Mouse (Mus musculus) stomach, embryonic 15.5 days (tissue): ENCODE measurements around the gene Ppp3ca. TPM values are rescaled to one million over a fixed set of nuclear protein-coding genes. Genes with fewer than 3 reads are reported as not detected.

Experiments
- ATAC-seq: fragments of 200-750 bp; cut with Nextera tagmentation; 2 replicates; pipeline ENCODE4 v1.8.0; 2017; ENCODE audit warnings: low read depth, moderate number of reproducible peaks, moderate TSS enrichment; ENCODE audit not compliant: insufficient read depth, low FRiP score
- H3K27ac ChIP-seq: fragments of 300-500 bp; sonication (generic); 2 replicates; pipeline ENCODE4 v1.5.1; 2015; ENCODE audit warnings: mild to moderate bottlenecking, inconsistent platforms
- H3K27me3 ChIP-seq: fragments of 300-500 bp; sonication (generic); replicated peaks from 2 replicates; pipeline ENCODE4 v1.6.1; 2015; ENCODE audit warnings: inconsistent platforms
- H3K36me3 ChIP-seq: fragments of 300-500 bp; sonication (generic); 2 replicates; pipeline ENCODE4 v1.6.1; 2015; ENCODE audit warnings: inconsistent platforms
- H3K4me1 ChIP-seq: fragments of 300-500 bp; sonication (generic); 2 replicates; pipeline ENCODE4 v1.6.1; 2015; ENCODE audit warnings: inconsistent platforms
- H3K4me2 ChIP-seq: fragments of 300-500 bp; sonication (generic); 2 replicates; pipeline ENCODE4 v1.6.1; 2015; ENCODE audit warnings: mild to moderate bottlenecking, inconsistent platforms
- H3K4me3 ChIP-seq: fragments of 300-500 bp; sonication (generic); replicated peaks from 2 replicates; pipeline ENCODE4 v1.5.1; 2015; ENCODE audit warnings: inconsistent platforms
- H3K9ac ChIP-seq: fragments of 300-500 bp; sonication (generic); 2 replicates; pipeline ENCODE4 v1.6.1; 2015; ENCODE audit warnings: inconsistent platforms
- H3K9me3 ChIP-seq: fragments of 300-500 bp; sonication (generic); 2 replicates; pipeline ENCODE4 v1.6.1; 2016; ENCODE audit warnings: inconsistent platforms
- WGBS: fragments of 180-500 bp; shearing (Covaris S2); methylation state at CpG from one replicate; pipeline ENCODE4 v1.1.7; 2015; 5-methylcytosine and 5-hydroxymethylcytosine counted together
- polyA plus RNA-seq: library from polyadenylated mRNA; unstranded; fragments of >200 nt; fragmentation: Nextera tagmentation; extraction: Ambion mirVana; gene quantifications from 2 replicates; pipeline ENCODE4 v1.2.1, GENCODE M21; 2015

The Ppp3ca gene
- polyA plus RNA-seq, 1 experiment from 2014 or later, result 54.9 TPM

DNA sequence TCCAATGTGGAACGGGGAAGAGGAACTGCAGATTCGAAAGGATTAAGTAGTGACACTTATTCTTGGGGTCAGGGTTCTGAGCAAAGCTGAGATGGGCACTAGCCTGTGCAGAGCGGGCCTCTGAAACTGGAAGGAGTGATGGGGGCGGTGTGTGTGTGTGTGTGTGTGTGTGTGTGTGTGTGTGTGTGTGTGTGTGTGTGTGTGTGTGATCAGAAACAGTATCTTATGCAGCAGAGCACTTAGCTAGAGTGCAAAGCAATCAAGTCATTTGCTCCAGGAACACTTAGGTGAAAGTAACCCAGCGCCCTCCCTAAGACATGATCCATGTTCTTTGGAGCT, 2.0 kb downstream of the Ppp3ca start:
- 8% methylated on average over 5 of the region's 5 CpGs for WGBS
- no peaks in the 10 kb centered on the region; the same call in 1 of the 2 replicates for H3K4me1 ChIP-seq

DNA sequence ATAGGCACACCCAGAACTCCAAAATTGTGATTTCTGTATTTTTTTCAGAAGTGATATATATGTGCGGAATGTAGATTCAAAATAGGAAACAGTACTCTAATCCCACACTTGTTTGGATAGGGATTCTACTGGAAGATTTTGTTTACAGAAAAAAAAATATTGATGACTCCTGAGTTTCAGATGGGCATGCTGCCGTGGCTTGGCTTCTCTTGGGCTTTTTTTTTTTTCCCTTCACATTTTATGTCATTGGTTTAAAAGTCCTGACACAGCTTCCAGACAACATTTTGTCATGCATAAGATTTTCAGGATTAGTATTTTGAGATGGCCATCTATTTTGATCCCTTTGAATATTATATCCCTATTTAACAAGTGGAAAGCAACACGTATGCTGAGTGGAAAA, 2.9 kb downstream of the Ppp3ca start:
- H3K4me3 ChIP-seq, result no peak overlapping the region
- H3K4me2 ChIP-seq, result no peak overlapping the region
- no peak overlapping the region for H3K9ac ChIP-seq
- no peak overlapping the region for H3K27ac ChIP-seq
- no peaks in the 10 kb centered on the region for H3K9me3 ChIP-seq
- no peaks in the 10 kb centered on the region for H3K36me3 ChIP-seq
- H3K4me1 ChIP-seq, result no peaks in the 10 kb centered on the region; the same call in 1 of the 2 replicates
- H3K27me3 ChIP-seq, result no peaks in the 10 kb centered on the region
- WGBS, result 66% methylated on average over 3 of the region's 3 CpGs
- no peak for ATAC-seq

More for the DNA sequence above, 2.0 kb downstream of the Ppp3ca start:
- H3K27ac ChIP-seq, result 0 out of 2 replicates have a peak overlapping the region, but pooled peaks have one; percentile 96
- no peak for ATAC-seq
- H3K9me3 ChIP-seq, result no peaks in the 10 kb centered on the region
- H3K4me2 ChIP-seq, result peak overlapping the region; percentile 67
- H3K36me3 ChIP-seq, result no peaks in the 10 kb centered on the region
- peak overlapping the region; percentile 68 for H3K4me3 ChIP-seq
- H3K27me3 ChIP-seq, result no peaks in the 10 kb centered on the region
- peak overlapping the region; percentile 73 for H3K9ac ChIP-seq

DNA sequence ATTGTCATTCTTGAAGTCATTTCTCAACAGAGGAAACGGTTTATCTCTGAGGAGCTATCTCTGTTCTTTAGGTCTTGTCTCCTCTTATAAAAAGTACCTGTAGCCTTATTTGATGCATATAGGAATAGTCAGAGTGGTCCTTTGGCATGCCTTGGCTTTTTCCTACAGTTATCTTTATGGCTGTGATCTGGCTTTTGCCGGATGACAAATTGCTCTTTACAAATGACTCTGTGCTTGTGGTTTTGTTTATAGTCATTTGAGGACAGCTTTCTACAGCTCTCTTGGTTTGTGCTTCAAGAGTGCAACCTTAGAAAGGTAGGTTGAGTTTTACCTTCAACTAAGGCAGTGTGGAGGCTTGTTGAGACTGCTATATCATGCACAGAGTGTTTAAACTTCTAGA, 3.4 kb downstream of the Ppp3ca start:
- no peak for ATAC-seq
- Histone ChIP-seq H3K27me3 (no peaks in the 10 kb centered on the region), H3K36me3 (no peaks in the 10 kb centered on the region), H3K4me2 (no peak overlapping the region), H3K4me1 (no peaks in the 10 kb centered on the region; the same call in 1 of the 2 replicates), H3K4me3 (no peak overlapping the region), H3K27ac (no peak overlapping the region), H3K9me3 (no peaks in the 10 kb centered on the region), H3K9ac (no peak overlapping the region)
- WGBS, result 62% methylated on average over 2 of the region's 2 CpGs

DNA sequence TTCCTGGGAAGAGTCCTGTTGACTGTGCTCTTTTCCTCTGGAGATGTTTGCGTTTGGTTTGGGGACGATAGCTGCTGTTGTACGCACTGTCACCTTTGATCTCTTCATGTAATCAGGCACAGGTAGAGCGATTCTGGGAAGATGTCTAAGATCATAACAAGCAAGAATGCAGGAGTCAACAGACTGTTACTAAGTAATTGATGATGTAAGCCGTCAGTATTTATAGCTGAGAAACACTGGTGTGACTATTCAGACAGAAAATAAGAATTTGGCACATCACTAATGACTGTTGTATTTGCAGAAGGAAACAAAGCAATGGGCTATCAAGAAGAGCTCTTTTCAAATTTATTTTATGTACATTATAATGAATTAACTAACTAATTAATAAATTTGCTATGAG, 4.6 kb downstream of the Ppp3ca start:
- no peak for ATAC-seq
- H3K4me1 ChIP-seq, result peaks cover 2% of the 10 kb centered on the region; the same call in 1 of the 2 replicates
- no peak overlapping the region for H3K9ac ChIP-seq
- no peaks in the 10 kb centered on the region for H3K9me3 ChIP-seq
- H3K4me3 ChIP-seq, result no peak overlapping the region
- H3K4me2 ChIP-seq, result no peak overlapping the region
- 64% methylated on average over 5 of the region's 5 CpGs for WGBS
- no peaks in the 10 kb centered on the region for H3K27me3 ChIP-seq
- no peak overlapping the region for H3K27ac ChIP-seq
- no peaks in the 10 kb centered on the region for H3K36me3 ChIP-seq

DNA sequence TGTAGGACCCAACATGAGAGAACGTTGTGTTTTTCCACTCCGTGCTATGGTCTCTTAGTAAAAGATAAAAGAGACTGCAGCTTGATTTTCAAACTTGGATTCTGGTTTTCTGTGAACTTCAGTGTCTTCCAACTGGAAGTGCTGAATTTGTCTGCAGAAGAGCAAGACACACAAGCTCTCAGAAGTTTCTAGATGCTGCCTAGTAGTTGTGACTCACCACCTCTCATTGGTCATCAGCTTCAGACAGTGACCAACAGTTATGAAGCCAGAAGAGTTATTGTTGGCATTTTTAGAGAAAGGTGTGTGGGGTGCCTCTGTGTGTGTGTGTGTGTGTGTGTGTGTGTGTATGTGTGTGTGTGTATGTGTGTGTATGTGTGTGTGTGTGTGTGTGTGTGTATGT, 7.1 kb downstream of the Ppp3ca start:
- H3K4me3 ChIP-seq, result no peak overlapping the region
- no peak overlapping the region for H3K4me2 ChIP-seq
- H3K9ac ChIP-seq, result no peak overlapping the region
- no peaks in the 10 kb centered on the region for H3K27me3 ChIP-seq
- WGBS, result 83% methylated on average over 2 of the region's 2 CpGs
- ATAC-seq, result no peak
- no peaks in the 10 kb centered on the region for H3K9me3 ChIP-seq
- H3K4me1 ChIP-seq, result peaks cover 10% of the 10 kb centered on the region; the same call in 1 of the 2 replicates
- no peak overlapping the region for H3K27ac ChIP-seq
- no peaks in the 10 kb centered on the region for H3K36me3 ChIP-seq

DNA sequence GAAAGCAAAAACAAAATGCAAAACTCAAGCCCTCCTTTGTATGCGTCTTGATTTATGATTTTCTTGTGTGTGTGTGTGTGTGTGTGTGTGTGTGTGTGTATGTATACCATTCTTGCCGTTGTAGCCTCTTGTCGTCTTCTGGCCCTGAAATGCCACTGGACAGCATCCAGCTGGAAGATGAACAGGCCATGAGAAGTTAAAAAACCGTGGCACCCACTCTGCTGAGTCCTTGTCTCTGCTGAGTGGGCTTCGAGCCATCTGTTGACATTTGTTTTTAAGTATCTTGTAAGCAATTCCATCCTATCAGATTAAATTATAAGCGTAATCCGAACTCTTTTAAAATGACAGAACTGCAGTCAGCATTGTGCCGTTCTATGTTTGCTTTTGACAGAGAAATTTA, 8.5 kb downstream of the Ppp3ca start:
- no peak overlapping the region for H3K4me2 ChIP-seq
- no peaks in the 10 kb centered on the region for H3K36me3 ChIP-seq
- WGBS, result 51% methylated on average over 8 of the region's 8 CpGs
- H3K4me1 ChIP-seq, result peaks cover 10% of the 10 kb centered on the region; the same call in 1 of the 2 replicates
- no peak for ATAC-seq
- H3K27ac ChIP-seq, result no peak overlapping the region
- H3K27me3 ChIP-seq, result no peaks in the 10 kb centered on the region
- no peak overlapping the region for H3K9ac ChIP-seq
- no peak overlapping the region for H3K4me3 ChIP-seq
- H3K9me3 ChIP-seq, result no peaks in the 10 kb centered on the region

DNA sequence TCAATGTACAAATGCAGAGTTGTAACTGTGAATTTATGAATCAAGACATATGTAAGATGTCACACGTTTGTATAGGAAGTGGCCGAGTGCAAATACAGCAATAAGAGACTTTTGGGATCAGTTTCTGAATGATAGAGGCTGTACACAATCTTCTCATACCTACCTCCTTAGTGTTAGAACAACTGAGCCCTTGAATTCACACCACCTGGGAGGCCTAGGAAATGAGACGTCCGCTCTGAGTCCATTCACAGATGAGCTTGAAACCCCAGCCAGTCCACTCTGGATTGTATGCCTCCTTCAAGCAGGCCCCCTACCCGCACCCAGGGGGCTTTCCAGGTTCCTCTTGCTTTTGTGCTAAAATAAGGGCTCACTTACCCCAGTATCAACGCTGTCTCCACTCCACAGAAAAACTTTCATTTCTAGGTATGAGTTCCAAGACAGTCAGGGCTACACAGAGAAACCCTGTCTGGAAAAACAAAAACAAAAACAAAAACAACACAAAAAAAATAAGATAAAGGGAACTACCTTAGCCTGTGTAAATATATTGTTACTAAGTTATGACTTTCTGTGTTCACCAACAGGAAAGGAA, 10.1 kb downstream of the Ppp3ca start:
- Histone ChIP-seq H3K27me3 (no peaks in the 10 kb centered on the region), H3K4me1 (peaks cover 10% of the 10 kb centered on the region; the same call in 1 of the 2 replicates)
- WGBS, result 74% methylated on average over 6 of the region's 6 CpGs

DNA sequence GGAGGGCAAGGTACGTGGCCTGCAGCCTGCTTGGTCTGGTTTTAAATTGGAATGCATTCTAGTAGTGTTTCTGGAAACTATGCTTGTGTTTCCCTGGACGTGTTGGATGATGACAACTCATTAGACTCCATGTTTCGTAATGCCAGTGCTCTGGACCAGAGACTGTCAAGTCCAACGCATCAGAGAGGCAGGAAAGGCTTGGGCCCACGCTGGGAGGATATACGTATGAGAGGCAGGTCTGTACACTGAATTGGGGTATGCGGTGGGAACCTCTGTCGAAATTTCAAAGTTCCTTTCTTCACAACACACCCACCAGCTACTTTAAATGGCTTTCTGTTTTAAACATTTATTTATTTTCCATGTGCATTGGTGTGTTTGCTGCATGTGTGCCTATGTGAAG, 12.3 kb downstream of the Ppp3ca start:
- H3K27ac ChIP-seq, result no peak overlapping the region
- peaks cover 10% of the 10 kb centered on the region; the same call in 1 of the 2 replicates for H3K4me1 ChIP-seq
- no peak overlapping the region for H3K4me2 ChIP-seq
- WGBS, result 92% methylated on average over 8 of the region's 8 CpGs
- no peaks in the 10 kb centered on the region for H3K27me3 ChIP-seq
- no peaks in the 10 kb centered on the region for H3K9me3 ChIP-seq
- ATAC-seq, result no peak
- no peaks in the 10 kb centered on the region for H3K36me3 ChIP-seq
- H3K4me3 ChIP-seq, result no peak overlapping the region
- no peak overlapping the region for H3K9ac ChIP-seq

More for the DNA sequence above, 10.1 kb downstream of the Ppp3ca start:
- H3K4me2 ChIP-seq, result no peak overlapping the region
- no peaks in the 10 kb centered on the region for H3K9me3 ChIP-seq
- H3K36me3 ChIP-seq, result no peaks in the 10 kb centered on the region
- no peak overlapping the region for H3K9ac ChIP-seq
- no peak overlapping the region; the same call in 1 of the 2 replicates for H3K27ac ChIP-seq
- H3K4me3 ChIP-seq, result no peak overlapping the region
- no peak for ATAC-seq

DNA sequence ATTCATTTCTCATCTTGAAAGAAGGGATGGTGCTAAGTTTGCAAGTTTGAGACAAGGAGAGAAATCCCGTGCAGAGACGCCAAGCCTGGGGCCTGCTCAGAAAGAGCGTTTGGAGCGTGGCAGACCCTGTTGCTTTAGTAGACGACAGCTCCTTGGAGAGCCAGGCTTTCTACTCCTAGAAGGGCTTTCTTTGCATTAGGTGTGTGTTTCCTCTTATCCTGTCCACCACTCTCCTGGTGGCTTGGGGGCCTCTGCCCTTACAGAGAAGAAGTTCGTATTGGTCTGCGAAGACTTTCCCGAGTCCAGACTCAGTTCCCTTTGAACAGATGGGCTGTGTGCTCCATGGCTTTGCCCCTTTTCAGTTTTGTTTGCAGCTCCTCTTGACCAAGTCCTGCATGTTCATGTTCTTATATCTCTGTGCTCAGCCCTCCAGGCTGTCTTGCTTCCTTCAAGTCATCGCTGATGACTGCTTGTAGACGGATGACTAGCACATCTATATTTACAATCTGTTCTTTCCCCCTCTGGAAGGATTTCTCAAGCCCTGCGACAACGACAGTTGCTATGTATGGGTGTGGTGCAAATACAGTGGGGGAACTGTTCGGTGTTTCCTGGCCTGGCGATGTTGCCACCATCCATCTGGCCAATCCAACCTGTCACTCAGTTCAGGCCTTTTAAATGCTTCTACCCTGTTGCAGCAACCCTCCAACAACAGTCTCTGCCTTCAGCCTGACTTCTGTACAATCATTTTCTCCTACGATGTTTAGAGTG, 14.5 kb downstream of the Ppp3ca start:
- no peaks in the 10 kb centered on the region for H3K27me3 ChIP-seq
- H3K9me3 ChIP-seq, result no peaks in the 10 kb centered on the region
- no peak overlapping the region for H3K27ac ChIP-seq
- H3K4me1 ChIP-seq, result peaks cover 10% of the 10 kb centered on the region
- H3K36me3 ChIP-seq, result no peaks in the 10 kb centered on the region
- no peak; the same call in 1 of the 2 replicates for ATAC-seq
- H3K4me3 ChIP-seq, result no peak overlapping the region
- H3K9ac ChIP-seq, result no peak overlapping the region
- 61% methylated on average over 15 of the region's 15 CpGs for WGBS
- H3K4me2 ChIP-seq, result no peak overlapping the region

DNA sequence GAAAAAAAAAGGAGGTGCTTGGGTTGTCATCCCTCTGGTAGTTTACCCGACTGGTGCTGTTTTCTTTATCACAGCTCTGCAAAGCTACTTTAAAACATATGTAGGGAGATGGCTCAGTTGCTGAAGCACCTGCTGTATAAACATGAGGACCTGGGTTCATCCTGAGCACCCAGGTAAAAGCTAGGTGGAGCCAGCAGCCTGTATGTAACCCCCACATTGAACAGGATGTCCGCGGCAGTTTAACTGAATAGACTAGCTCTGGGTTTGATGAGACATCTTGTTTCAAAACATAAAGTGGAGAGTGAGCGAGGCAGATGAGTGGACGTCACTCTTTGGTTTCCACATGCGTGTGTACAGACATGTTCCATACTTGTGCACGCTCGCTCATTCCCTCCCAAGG, 16.5 kb downstream of the Ppp3ca start:
- Histone ChIP-seq H3K27ac (no peak overlapping the region), H3K4me1 (no peaks in the 10 kb centered on the region; the same call in none of the 2 replicates), H3K4me3 (no peak overlapping the region), H3K9me3 (no peaks in the 10 kb centered on the region), H3K4me2 (no peak overlapping the region), H3K36me3 (no peaks in the 10 kb centered on the region), H3K9ac (no peak overlapping the region), H3K27me3 (no peaks in the 10 kb centered on the region)
- no peak for ATAC-seq
- 88% methylated on average over 8 of the region's 8 CpGs for WGBS

DNA sequence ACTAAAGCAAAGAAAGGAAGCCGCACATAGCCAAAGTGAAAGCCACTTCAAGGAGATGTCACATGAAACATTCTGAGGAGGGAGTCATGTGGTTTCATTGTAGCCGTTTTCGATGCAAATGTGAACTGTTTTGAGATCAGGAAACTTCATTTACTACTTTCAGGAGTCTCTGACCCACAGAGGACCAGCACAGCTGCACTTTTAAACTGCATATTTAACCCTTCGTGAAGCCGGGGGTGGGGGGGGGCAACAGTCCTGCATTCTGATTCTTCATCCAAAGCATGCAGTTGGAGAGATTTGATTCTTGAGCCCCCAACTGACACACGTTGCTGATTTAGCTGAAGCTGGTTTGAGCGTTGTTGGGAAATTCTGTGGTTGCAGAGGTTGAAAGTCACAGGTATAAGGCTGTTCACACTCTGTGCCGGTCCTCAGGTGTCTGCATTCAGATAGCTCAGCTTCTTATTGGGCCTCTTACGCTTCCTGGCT, 18.2 kb downstream of the Ppp3ca start:
- H3K9me3 ChIP-seq, result no peaks in the 10 kb centered on the region
- H3K4me3 ChIP-seq, result no peak overlapping the region
- no peak for ATAC-seq
- H3K27me3 ChIP-seq, result no peaks in the 10 kb centered on the region
- no peak overlapping the region for H3K9ac ChIP-seq
- H3K27ac ChIP-seq, result no peak overlapping the region
- H3K4me2 ChIP-seq, result no peak overlapping the region
- H3K36me3 ChIP-seq, result no peaks in the 10 kb centered on the region
- H3K4me1 ChIP-seq, result no peaks in the 10 kb centered on the region; the same call in none of the 2 replicates
- 75% methylated on average over 9 of the region's 9 CpGs for WGBS

DNA sequence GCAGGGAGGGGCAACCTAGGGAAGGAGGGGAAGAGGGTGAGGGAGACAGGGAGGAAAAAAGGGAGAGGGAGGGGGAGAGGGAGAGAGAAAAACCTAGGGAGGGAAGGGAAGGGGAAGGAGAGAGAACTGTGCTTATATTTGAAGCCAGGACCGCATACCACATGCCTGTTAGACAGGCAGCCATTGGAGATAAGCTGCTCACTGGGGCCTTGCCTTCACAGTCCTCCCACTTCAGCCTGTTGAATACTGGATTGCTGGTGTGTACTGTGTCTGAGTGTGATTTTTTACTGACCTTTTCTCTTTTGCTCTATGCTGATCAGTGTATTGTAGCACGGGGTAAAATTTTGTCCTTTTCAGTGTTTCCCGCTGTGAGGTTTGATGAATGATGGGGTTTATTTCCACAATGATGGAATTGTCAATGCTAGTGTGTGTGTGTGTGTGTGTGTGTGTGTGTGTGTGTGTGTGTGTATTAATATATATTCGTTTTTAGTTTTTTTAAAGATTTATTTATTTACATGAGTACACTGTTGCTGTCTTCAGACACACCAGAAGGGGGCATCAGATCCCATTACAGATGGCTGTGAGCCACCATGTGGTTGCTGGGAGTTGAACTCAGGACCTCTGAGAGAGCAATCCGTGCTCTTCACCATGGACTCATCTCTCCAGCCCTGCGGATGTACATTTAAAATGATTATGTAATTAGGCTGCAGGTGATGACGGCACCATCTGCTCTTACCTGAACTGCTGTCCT, 20.0 kb downstream of the Ppp3ca start:
- no peak overlapping the region for H3K9ac ChIP-seq
- H3K36me3 ChIP-seq, result no peaks in the 10 kb centered on the region
- no peaks in the 10 kb centered on the region for H3K9me3 ChIP-seq
- H3K4me2 ChIP-seq, result no peak overlapping the region
- no peak for ATAC-seq
- H3K27ac ChIP-seq, result no peak overlapping the region
- WGBS, result 88% methylated on average over 7 of the region's 7 CpGs
- no peaks in the 10 kb centered on the region; the same call in 1 of the 2 replicates for H3K4me1 ChIP-seq
- no peaks in the 10 kb centered on the region for H3K27me3 ChIP-seq
- H3K4me3 ChIP-seq, result no peak overlapping the region
